Mouse (Mus musculus): ENCODE data around the gene Tnfaip8l3. TPM values are rescaled to one million over a fixed set of nuclear protein-coding genes. Genes with fewer than 3 reads are reported as not detected.

Gene Tnfaip8l3
- polyA plus RNA-seq, 1 experiment from 2014 or later: 0.12 TPM

DNA sequence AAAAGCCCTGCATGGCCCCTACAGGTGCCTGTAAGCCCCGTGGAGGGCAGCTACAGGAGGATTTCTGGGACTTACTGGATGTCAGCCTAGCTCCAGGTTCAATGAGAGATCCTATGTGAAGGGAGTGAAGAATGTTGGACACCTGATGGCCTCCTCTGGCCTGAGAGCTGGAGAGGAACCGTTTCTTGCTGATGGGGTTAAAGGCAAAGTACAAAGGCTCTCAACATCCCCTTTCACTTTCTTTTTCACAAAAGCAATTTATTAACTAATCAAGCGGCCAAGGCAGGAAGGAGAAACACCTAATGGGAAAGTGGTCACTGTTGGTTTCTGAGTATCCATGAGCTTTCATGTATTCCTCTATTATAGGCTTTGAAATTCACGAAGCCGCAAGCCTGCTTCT lies 1.0 kb upstream of the Tnfaip8l3 start:
- peak overlapping the region; percentile 40; the same call in 1 of the 2 replicates for H3K4me3 ChIP-seq (ENCODE audit: low read depth, low read length)
- H3K4me2 ChIP-seq (ENCODE audit: low read depth, low read length, severe bottlenecking): peak overlapping the region; percentile 96
- H3K27ac ChIP-seq (ENCODE audit: low read depth, low read length): no peak overlapping the region
- ATAC-seq (replicated peaks; ENCODE audit: low FRiP score) (no peak), DNase-seq (ENCODE audit: low spot score) (no peak)
- no peaks in the 10 kb centered on the region for H3K36me3 ChIP-seq (ENCODE audit: control insufficient read depth, insufficient read depth, low read length)
- WGBS: 54% methylated on average over 5 of the region's 5 CpGs
- H3K27me3 ChIP-seq (ENCODE audit: control insufficient read depth, insufficient read depth, low read length): no peaks in the 10 kb centered on the region
- peaks cover 4% of the 10 kb centered on the region; the same call in 1 of the 2 replicates for H3K4me1 ChIP-seq (replicated peaks; ENCODE audit: control insufficient read depth, insufficient read depth, low read length)
- no peaks in the 10 kb centered on the region for H3K9me3 ChIP-seq (ENCODE audit: control insufficient read depth, low read length)
- no peak overlapping the region for H3K9ac ChIP-seq (ENCODE audit: low read length)

DNA sequence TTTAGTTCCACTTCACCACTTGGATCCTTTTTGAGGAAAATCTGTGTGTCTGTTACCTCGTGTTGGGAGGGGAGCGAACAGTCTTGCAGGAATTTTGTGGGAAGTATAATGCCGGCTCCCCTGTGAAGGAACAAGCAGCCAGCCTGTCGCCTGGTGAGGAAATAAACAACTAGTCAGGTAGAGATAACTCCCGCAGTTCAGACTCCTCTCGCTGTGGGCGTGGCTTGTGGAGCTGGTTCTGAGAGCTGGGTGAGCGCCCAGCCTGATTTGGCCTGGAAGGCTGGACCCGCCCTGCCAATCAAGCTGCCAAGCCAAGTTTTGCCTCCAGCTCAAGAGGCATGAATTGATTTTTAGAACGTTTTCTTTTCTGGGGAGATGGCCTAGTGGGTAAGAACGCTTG lies 589 bp upstream of the Tnfaip8l3 start:
- H3K4me1 ChIP-seq (replicated peaks; ENCODE audit: control insufficient read depth, insufficient read depth, low read length): peaks cover 4% of the 10 kb centered on the region; the same call in 1 of the 2 replicates
- WGBS: under 1% methylated on average over 11 of the region's 11 CpGs
- no peak overlapping the region for H3K27ac ChIP-seq (ENCODE audit: low read depth, low read length)
- peak overlapping the region; percentile 67 for H3K9ac ChIP-seq (ENCODE audit: low read length)
- H3K4me3 ChIP-seq (ENCODE audit: low read depth, low read length): peak overlapping the region; percentile 40
- DNase-seq (ENCODE audit: low spot score) (peak; percentile 70), ATAC-seq (replicated peaks; ENCODE audit: low FRiP score) (peak; percentile 70)
- no peaks in the 10 kb centered on the region for H3K36me3 ChIP-seq (ENCODE audit: control insufficient read depth, insufficient read depth, low read length)
- H3K27me3 ChIP-seq (ENCODE audit: control insufficient read depth, insufficient read depth, low read length): no peaks in the 10 kb centered on the region
- no peaks in the 10 kb centered on the region for H3K9me3 ChIP-seq (ENCODE audit: control insufficient read depth, low read length)
- H3K4me2 ChIP-seq (ENCODE audit: low read depth, low read length, severe bottlenecking): peak overlapping the region; percentile 96

DNA sequence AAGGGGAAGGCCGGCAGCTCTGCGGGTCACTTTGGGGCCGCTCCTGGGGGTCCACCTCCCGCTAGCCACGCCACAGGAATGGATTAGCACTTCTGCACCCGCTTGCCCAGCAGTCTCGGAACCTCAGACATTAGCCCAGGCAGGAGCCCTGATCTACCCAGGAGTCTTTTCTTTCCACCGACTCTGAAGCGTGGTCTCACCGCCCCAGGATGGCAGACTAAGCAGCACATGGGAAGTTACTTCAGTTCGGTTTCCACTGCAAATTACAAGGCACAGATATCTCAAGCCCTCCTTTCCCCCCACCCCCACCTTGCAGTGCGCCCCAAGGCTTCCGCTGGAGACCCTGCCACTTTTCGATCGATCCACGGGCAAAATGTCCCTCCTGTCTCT lies 551 bp downstream of the Tnfaip8l3 start:
- Histone ChIP-seq H3K4me3 (ENCODE audit: low read depth, low read length) (peak overlapping the region; percentile 40), H3K9ac (ENCODE audit: low read length) (peak overlapping the region; percentile 67), H3K27me3 (ENCODE audit: control insufficient read depth, insufficient read depth, low read length) (no peaks in the 10 kb centered on the region), H3K4me2 (ENCODE audit: low read depth, low read length, severe bottlenecking) (peak overlapping the region; percentile 96), H3K36me3 (ENCODE audit: control insufficient read depth, insufficient read depth, low read length) (no peaks in the 10 kb centered on the region), H3K27ac (ENCODE audit: low read depth, low read length) (no peak overlapping the region), H3K4me1 (replicated peaks; ENCODE audit: control insufficient read depth, insufficient read depth, low read length) (peaks cover 4% of the 10 kb centered on the region; the same call in 1 of the 2 replicates), H3K9me3 (ENCODE audit: control insufficient read depth, low read length) (no peaks in the 10 kb centered on the region)
- peak; percentile 55 for DNase-seq (ENCODE audit: low spot score)
- no peak for ATAC-seq (replicated peaks; ENCODE audit: low FRiP score)
- WGBS: under 1% methylated on average over 16 of the region's 16 CpGs

DNA sequence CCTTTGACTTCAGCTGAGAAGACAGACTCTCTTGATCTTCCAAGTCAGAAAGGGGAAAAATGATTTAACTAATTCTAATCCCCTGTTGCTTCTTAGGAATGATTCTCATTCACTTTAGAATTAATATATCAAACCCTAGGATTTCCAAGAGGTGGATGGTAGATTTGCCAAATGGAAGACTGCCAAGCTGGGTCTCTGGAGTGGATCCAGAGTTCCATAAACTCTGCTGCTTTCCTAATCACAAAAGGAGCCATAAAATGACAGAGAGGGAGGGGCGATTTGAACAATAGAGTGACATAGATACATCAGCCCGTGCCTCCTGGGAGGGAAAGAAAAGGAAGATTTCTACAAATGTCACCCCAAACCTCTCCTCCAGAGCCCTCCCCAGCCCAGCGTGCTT lies 3.4 kb downstream of the Tnfaip8l3 start:
- Histone ChIP-seq H3K36me3 (ENCODE audit: control insufficient read depth, insufficient read depth, low read length) (no peaks in the 10 kb centered on the region), H3K27ac (ENCODE audit: low read depth, low read length) (no peak overlapping the region), H3K4me2 (ENCODE audit: low read depth, low read length, severe bottlenecking) (no peak overlapping the region), H3K9me3 (ENCODE audit: control insufficient read depth, low read length) (no peaks in the 10 kb centered on the region), H3K9ac (ENCODE audit: low read length) (no peak overlapping the region), H3K27me3 (ENCODE audit: control insufficient read depth, insufficient read depth, low read length) (no peaks in the 10 kb centered on the region), H3K4me3 (ENCODE audit: low read depth, low read length) (no peak overlapping the region), H3K4me1 (replicated peaks; ENCODE audit: control insufficient read depth, insufficient read depth, low read length) (peaks cover 4% of the 10 kb centered on the region; the same call in 1 of the 2 replicates)
- no peak for ATAC-seq (replicated peaks; ENCODE audit: low FRiP score)
- no peak for DNase-seq (ENCODE audit: low spot score)
- 67% methylated on average over 3 of the region's 3 CpGs for WGBS

DNA sequence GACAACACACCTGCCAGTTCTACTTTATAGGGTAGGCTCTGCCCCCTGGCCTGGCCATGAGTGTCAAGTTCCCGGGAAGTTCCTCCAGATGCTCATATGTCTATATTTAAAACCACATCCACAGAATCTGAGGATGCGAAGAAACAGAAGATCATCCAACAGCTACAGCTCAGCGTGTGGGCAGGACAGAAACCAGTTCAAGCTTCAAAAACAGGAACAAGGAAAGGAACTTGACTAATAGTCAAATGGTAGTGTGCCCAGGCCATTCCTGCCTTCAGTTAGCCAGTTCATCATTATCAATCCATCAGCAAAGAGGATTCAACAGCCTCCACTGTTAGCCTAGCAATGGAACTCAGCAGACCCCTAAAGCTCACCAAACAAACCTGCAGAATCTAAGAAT lies 4.5 kb downstream of the Tnfaip8l3 start:
- ATAC-seq (replicated peaks; ENCODE audit: low FRiP score): no peak
- no peak for DNase-seq (ENCODE audit: low spot score)
- 89% methylated on average over 3 of the region's 3 CpGs for WGBS

DNA sequence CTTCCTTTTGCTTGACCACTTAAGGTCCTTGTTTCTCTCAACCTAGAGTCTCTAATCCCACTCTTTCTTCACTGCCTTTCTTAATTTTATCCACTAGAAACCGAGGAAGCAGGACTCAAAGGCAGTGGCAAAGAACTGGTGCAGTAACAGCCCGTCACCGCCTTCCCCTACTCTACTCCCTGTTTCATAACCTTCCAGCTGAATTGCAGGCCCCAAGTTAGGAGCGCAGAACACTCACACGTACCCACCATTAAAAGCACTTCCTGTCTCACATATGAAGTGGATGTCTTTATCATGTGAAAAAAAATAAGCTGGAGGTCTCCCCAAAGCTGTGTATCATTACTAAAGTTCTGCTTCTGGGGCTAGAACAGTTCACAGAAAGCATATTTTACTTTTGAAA lies 6.5 kb downstream of the Tnfaip8l3 start:
- Histone ChIP-seq H3K27ac (ENCODE audit: low read depth, low read length) (no peak overlapping the region), H3K27me3 (ENCODE audit: control insufficient read depth, insufficient read depth, low read length) (no peaks in the 10 kb centered on the region), H3K9me3 (ENCODE audit: control insufficient read depth, low read length) (no peaks in the 10 kb centered on the region), H3K36me3 (ENCODE audit: control insufficient read depth, insufficient read depth, low read length) (no peaks in the 10 kb centered on the region), H3K4me1 (replicated peaks; ENCODE audit: control insufficient read depth, insufficient read depth, low read length) (no peaks in the 10 kb centered on the region), H3K4me3 (ENCODE audit: low read depth, low read length) (no peak overlapping the region), H3K9ac (ENCODE audit: low read length) (no peak overlapping the region), H3K4me2 (ENCODE audit: low read depth, low read length, severe bottlenecking) (no peak overlapping the region)
- 86% methylated on average over 5 of the region's 5 CpGs for WGBS
- DNase-seq (ENCODE audit: low spot score) (no peak), ATAC-seq (replicated peaks; ENCODE audit: low FRiP score) (no peak)

More for the DNA sequence above, 4.5 kb downstream of the Tnfaip8l3 start:
- no peaks in the 10 kb centered on the region for H3K4me1 ChIP-seq (replicated peaks; ENCODE audit: control insufficient read depth, insufficient read depth, low read length)
- H3K36me3 ChIP-seq (ENCODE audit: control insufficient read depth, insufficient read depth, low read length): no peaks in the 10 kb centered on the region
- H3K4me3 ChIP-seq (ENCODE audit: low read depth, low read length): no peak overlapping the region
- H3K27ac ChIP-seq (ENCODE audit: low read depth, low read length): no peak overlapping the region
- H3K4me2 ChIP-seq (ENCODE audit: low read depth, low read length, severe bottlenecking): no peak overlapping the region
- H3K27me3 ChIP-seq (ENCODE audit: control insufficient read depth, insufficient read depth, low read length): no peaks in the 10 kb centered on the region
- no peaks in the 10 kb centered on the region for H3K9me3 ChIP-seq (ENCODE audit: control insufficient read depth, low read length)
- no peak overlapping the region for H3K9ac ChIP-seq (ENCODE audit: low read length)

DNA sequence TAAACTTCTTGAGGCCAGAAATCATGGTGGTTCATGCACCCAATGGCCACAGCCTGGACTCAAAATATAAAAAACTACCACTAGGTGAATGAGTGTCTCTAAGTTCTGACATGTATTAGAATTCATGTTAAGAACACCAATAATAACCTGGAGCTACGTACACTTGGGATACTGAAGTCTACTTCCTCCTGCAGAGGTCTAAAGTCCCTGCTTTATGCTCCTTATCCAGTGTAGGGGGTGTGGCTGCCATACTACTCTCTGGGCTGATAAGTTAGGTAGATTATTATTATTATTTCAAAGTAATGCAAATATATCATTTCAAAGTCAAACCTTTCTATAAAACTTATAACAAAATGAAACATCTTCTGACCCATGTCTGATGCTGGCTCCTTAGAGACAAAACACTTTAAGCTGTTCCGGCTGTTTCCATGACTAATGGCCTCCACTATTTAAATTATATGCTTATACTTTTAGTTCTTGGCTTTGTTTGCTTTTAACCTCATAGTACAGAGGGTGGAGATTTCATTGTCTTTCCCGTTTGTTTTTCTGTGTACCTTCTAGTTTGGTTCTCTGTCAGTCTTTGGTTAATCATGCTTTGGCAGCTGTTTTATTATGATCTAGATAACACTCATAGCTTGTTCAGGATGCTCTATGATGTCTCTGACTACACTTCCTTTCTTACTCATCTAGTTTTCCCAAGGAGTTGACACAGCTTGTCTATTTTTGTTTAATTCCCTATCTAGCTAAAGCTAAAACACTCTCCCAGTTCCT lies 16.7 kb downstream of the Tnfaip8l3 start:
- H3K9me3 ChIP-seq (ENCODE audit: control insufficient read depth, low read length): no peaks in the 10 kb centered on the region
- ATAC-seq (replicated peaks; ENCODE audit: low FRiP score): no peak
- no peaks in the 10 kb centered on the region for H3K4me1 ChIP-seq (replicated peaks; ENCODE audit: control insufficient read depth, insufficient read depth, low read length)
- H3K9ac ChIP-seq (ENCODE audit: low read length): no peak overlapping the region
- H3K4me3 ChIP-seq (ENCODE audit: low read depth, low read length): no peak overlapping the region
- H3K4me2 ChIP-seq (ENCODE audit: low read depth, low read length, severe bottlenecking): no peak overlapping the region
- H3K27me3 ChIP-seq (ENCODE audit: control insufficient read depth, insufficient read depth, low read length): no peaks in the 10 kb centered on the region
- DNase-seq (ENCODE audit: low spot score): no peak
- no peak overlapping the region for H3K27ac ChIP-seq (ENCODE audit: low read depth, low read length)
- no peaks in the 10 kb centered on the region for H3K36me3 ChIP-seq (ENCODE audit: control insufficient read depth, insufficient read depth, low read length)
- WGBS: 88% methylated on average over 3 of the region's 3 CpGs

DNA sequence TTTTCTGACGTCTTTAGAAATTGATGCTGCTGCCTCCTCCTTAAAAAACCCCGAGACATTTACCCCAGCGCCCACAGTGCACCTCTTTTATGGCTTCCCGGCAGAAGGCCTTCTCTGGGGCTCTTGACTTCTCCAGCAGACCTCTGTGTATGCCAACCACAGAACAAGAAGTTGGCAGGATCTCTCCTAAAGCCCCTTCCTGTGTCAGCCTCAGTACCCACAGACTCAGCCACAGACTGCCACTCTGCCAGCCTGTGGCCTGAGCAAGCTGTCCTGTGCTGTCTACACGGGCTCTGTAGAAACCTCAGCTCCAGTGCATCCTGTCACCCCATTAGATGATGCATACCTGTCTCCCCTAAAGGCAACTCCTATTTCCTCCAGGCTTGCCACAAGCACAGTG lies 19.2 kb downstream of the Tnfaip8l3 start:
- Histone ChIP-seq H3K9me3 (ENCODE audit: control insufficient read depth, low read length) (no peaks in the 10 kb centered on the region), H3K27me3 (ENCODE audit: control insufficient read depth, insufficient read depth, low read length) (no peaks in the 10 kb centered on the region), H3K4me3 (ENCODE audit: low read depth, low read length) (no peak overlapping the region), H3K9ac (ENCODE audit: low read length) (no peak overlapping the region), H3K4me2 (ENCODE audit: low read depth, low read length, severe bottlenecking) (no peak overlapping the region), H3K4me1 (replicated peaks; ENCODE audit: control insufficient read depth, insufficient read depth, low read length) (no peaks in the 10 kb centered on the region), H3K27ac (ENCODE audit: low read depth, low read length) (no peak overlapping the region), H3K36me3 (ENCODE audit: control insufficient read depth, insufficient read depth, low read length) (no peaks in the 10 kb centered on the region)
- DNase-seq (ENCODE audit: low spot score) (no peak), ATAC-seq (replicated peaks; ENCODE audit: low FRiP score) (no peak)
- WGBS: 82% methylated on average over 5 of the region's 5 CpGs

DNA sequence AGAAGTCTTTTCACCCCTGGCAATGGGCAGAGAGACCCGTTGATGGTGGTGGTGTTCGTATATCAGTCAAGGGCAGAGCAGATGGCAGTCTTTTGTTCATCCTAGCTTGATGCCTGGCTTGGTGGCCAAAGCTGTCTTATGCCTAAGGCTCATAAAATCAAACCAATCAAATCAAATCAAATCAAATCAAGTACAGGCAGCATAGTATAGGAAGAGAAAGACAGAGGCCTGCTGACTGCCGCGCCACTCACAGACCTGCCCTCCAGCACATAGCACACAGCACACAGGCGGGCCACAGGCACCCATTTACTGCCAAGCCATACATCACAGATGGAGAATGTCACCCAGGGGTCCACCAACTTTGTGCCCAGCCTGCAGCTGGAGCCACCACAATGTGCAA lies 25.1 kb downstream of the Tnfaip8l3 start:
- WGBS: 93% methylated on average over 5 of the region's 5 CpGs
- no peak overlapping the region for H3K4me2 ChIP-seq (ENCODE audit: low read depth, low read length, severe bottlenecking)
- H3K4me3 ChIP-seq (ENCODE audit: low read depth, low read length): no peak overlapping the region
- H3K9me3 ChIP-seq (ENCODE audit: control insufficient read depth, low read length): no peaks in the 10 kb centered on the region
- ATAC-seq (replicated peaks; ENCODE audit: low FRiP score) (no peak), DNase-seq (ENCODE audit: low spot score) (no peak)
- H3K9ac ChIP-seq (ENCODE audit: low read length): no peak overlapping the region
- no peaks in the 10 kb centered on the region for H3K4me1 ChIP-seq (replicated peaks; ENCODE audit: control insufficient read depth, insufficient read depth, low read length)
- H3K27me3 ChIP-seq (ENCODE audit: control insufficient read depth, insufficient read depth, low read length): no peaks in the 10 kb centered on the region
- H3K36me3 ChIP-seq (ENCODE audit: control insufficient read depth, insufficient read depth, low read length): no peaks in the 10 kb centered on the region
- no peak overlapping the region for H3K27ac ChIP-seq (ENCODE audit: low read depth, low read length)
